Mouse (Mus musculus): ENCODE data around the gene Zfp467.

- TF ChIP-seq POLR2A (IDR thresholded peaks at IDR 0.05; ENCODE audit: low read depth, low read length) = no peak
- no peak for TF ChIP-seq CTCF (conservative IDR thresholded peaks at IDR 0.05; ENCODE audit: insufficient read depth, insufficient read length, low read depth, low read length)
Measured at GRCm38 (mm10) chr6:48409726-48410343, 35.8 kb downstream of the Zfp467 start.

All from kidney, adult 2 months (tissue).